Mouse (Mus musculus) heart, postnatal 0 days (tissue): ENCODE measurements around the gene Vdac2.

Experiments used
- CTCF ChIP-seq: IDR thresholded peaks from 2 replicates; pipeline ENCODE4 v1.5.1; 2016; ENCODE audit warnings: antibody characterized with exemption, control low read depth, low read depth
- EP300 ChIP-seq: IDR thresholded peaks from 2 replicates; pipeline ENCODE4 v1.6.1; 2016; ENCODE audit warnings: antibody characterized with exemption, low read depth

GRCm38 (mm10) chr14:21812590-21813162, 12.4 kb upstream of the Vdac2 start:
- TF ChIP-seq CTCF (peak; percentile 71), EP300 (no peak)
